Mouse (Mus musculus) large intestine, adult 2 months (tissue): Measurements from ENCODE around the gene Atp6v1e1. TPM values are rescaled to one million over a fixed set of nuclear protein-coding genes. Genes with fewer than 3 reads are reported as not detected.
"Not testable (repeated sequence)": the region's sequence is repeated elsewhere in the genome, so short reads cannot be mapped to it uniquely, and the experiment has no call there.

Experiments used
- DNase-seq: peaks from one replicate; pipeline ENCODE4 v3.0.0-alpha.2; 2012; ENCODE audit warnings: low read depth, low spot score
- WGBS: fragments of 180-500 bp; shearing (Covaris S2); methylation state at CpG from one replicate; pipeline ENCODE4 v1.1.7; 2018; 5-methylcytosine and 5-hydroxymethylcytosine counted together
- polyA plus RNA-seq: library from polyadenylated mRNA; depleted of rRNA; stranded (reverse); fragments of >200 nt; gene quantifications from 2 replicates; pipeline ENCODE4 v1.2.3, GENCODE M21; 2012

The Atp6v1e1 gene
- polyA plus RNA-seq, 1 experiment: 137 TPM

DNA sequence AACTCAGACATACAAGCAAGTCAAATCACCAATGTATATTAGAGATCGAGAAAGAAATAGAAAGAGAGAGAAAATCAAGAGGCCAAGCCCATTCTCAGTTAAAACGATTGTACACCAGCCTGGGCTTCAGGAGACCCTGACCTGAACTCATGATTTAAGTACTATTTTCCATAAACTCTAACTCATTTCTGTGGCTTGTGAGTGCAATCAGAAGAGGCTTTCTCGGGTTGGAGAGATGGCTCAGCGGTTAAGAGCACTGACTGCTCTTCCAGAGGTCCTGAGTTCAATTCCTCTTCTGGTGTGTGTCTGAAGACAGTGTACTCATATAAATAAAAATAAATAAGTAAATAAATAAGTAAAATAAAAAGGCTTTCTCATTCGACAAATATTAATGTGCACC, 878 bp downstream of the Atp6v1e1 start:
- 31% methylated on average over 5 of the region's 5 CpGs for WGBS
- no peak for DNase-seq

DNA sequence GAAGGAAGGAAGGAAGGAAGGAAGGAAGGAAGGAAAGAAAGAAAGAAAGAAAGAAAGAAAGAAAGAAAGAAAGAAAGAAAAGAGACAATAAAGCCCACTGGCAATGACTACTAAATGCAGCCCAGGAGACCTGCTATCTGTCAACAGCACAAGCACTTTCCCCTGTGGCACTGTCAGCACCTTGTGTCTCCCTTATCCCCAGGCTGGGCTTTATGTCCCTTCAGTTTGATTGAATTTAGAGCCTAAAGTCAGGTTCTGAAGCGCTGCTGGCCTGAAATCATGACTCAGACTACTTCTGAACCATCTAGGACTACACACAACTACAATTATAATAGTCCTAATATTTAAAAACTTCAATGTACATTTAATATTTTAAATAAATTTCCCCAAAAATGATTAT, 1.7 kb downstream of the Atp6v1e1 start:
- no peak for DNase-seq
- WGBS: 87% methylated on average over 1 of the region's 1 CpGs

DNA sequence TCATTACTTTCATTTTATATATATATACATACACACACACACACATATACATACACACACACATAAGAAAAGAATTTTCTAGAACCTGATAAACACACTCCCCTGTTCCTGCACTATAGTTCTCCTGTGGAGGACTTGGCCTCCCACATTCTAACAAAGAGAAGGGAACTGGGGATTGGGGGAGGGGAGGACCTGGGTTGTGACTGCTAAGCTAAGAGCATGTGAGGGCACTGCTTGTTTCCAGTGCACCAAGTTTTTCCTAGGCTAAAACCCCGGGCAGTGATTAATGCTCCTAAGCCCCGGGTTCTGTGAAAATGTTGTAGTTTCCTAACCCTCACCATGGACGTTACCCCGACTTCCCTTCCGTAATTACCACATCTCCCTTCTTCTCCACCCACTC, 2.4 kb downstream of the Atp6v1e1 start:
- 79% methylated on average over 5 of the region's 5 CpGs for WGBS
- DNase-seq: no peak

DNA sequence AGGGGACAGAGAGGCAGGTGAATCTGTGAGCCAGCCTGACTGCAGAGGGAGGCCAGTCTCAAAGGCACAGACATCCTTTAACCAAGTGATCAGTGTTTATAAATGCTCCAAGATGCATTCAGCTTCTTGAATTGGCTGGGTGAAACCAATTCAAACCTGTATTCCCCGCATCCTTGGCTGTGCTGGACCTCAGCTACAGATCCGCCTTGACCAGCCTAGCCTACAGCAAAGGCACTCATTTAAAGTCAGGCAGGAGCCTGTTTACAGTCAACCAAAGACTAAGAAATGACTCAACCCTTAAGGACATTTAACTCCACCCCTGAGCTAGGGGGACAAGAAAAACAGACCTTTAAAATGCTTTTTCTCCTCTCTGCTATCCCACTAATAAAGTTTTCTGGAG, 3.3 kb downstream of the Atp6v1e1 start:
- DNase-seq: no peak
- WGBS: 91% methylated on average over 2 of the region's 2 CpGs

DNA sequence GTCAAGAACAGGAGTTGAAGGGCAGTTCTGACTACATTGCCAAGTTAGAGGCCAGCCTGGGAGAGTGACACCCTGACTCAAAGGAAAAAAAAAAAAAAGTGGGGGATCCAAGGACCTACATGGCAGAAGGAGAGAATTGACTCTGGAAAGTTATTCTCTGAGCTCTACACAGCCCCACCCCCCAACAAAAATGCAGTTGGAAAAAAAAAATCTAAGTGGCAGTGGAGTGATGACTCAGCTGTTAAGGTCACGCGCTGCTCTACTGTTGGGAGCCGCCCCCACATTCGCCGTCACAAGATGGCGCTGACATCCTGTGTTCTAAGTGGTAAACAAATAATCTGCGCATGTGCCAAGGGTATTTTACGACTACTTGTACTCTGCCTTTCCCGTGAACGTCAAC, 10.6 kb downstream of the Atp6v1e1 start:
- DNase-seq: not testable (repeated sequence)
- over 99% methylated on average over 10 of the region's 10 CpGs for WGBS

DNA sequence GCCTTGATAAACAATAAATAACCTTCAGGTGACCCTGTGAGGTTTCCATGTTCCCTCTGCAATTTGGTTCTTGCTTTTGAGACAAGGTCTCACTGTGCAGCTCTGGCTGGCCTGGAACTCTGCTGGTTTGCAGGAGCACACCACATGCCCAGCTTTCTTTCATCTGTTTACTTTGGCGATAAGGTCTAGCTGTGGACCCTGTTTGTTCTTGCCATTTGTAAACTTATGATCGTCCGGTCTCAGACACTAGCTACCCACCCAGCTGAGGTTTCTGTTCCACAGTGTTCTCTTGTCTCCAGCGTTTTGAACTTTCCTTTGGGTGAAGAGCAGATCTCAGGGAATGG, 14.9 kb downstream of the Atp6v1e1 start:
- DNase-seq: no peak
- WGBS: 72% methylated on average over 4 of the region's 4 CpGs

DNA sequence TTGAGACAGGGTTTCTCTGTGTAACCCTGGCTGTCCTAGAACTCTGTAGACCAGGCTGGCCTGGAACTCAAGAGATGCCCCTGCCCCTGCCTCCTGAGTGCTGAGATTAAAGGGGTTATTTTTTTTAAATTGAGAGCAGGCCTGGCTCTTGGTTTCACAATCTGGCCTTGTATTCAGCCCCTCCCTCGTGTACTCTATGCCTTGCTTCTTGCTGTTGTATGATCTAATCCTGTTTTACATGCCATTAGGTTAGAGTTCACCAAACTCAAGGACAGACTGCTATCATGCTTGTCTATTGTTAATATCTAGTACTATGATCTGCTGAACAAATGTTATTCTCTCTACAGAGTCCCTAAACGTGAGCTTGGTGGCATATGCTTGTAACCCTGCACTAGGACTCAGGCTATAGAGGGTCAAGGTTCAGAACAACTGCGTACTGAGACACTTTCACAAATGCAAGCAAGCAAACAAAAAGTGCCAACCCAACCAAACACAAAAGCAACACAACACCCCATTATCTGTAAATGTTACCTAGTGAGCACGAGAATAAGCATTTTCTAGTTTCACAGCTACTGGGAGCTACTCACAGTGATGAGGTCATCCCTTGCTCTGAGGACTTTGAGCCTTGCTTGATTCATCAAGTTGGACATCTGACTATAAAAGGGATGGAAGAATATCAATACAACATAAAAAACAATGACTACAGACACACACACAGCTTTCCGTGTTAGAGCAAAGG, 15.4 kb downstream of the Atp6v1e1 start:
- DNase-seq: peak; percentile 28
- WGBS: 55% methylated on average over 5 of the region's 5 CpGs

DNA sequence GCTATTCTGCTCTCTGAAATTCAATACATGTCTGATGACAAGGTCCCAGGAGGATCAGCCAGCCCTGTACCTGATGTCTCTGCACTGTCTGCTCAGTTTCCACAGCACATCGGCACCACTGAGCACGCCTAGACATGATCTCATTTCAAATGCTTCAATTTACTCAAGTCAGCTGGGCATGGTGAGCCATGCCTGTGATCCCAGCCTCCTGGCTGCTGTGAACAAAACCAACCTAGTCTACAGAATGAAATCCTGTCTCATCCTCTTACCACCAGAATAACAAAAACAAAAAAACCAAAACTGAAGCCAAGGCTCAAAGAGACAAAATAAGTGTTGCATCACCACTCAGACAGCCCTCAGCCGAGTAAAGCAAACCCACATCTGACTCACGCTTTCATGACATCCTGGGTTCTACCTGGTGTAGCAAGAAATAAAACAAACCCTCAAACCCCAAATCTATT, 23.0 kb downstream of the Atp6v1e1 start:
- 85% methylated on average over 4 of the region's 4 CpGs for WGBS
- no peak for DNase-seq

DNA sequence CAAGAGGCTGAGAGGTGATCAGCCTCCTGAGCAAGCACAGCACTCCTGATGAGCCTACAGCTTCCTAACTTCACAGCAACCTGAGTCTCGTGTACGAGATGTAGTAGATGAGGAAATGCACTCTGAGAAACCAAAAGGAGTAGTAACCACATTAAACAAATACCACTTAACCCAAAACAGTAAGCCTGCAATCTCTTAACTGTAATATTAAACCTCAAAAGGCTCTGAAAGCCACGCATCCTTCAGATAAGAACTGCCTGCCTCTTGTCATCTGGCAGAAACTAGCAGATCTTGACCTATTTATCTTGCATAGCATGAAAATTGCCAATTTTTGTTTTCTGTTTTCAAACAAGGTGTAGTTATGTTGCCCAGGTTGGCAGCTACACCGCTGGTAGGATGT, 23.7 kb downstream of the Atp6v1e1 start:
- 84% methylated on average over 4 of the region's 4 CpGs for WGBS
- DNase-seq: no peak

DNA sequence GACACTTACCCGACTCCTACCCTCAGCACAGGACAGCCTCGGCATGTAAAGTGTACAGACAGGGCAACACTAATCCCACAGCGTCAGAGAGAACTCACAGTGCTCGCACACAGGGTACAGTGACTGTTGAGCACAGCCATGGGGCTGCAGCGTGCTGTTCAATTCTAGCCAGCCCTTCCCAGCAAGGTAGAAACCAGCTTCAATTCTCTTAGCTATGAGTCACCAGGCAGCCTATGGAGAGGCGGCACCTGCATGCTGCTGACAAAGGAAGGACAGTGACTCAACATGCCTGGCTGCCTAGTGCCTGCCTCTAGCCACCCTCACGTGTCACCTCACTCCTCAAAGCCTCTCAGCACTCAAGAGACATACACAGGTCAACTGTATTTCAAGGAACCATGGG, 24.6 kb downstream of the Atp6v1e1 start:
- DNase-seq: no peak
- 86% methylated on average over 7 of the region's 7 CpGs for WGBS

DNA sequence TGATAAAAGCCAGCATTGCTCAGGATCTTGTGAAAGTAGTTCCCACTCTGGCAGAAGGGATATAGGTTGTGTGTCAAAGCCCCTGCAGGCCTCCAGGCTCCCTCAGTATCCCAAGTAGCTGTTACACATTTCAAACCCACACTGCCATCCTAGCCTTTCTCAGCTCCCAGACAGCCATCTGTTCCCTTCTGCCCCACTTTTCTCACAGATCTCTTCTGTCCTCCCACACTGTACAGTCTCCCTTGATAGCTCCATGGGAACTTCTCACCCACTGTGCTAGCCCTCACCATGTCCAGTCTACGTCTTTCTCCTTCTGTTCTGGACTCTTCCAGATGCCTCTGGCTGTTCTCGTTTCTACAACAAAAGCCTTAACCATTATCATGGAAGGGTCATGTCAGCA, 26.5 kb downstream of the Atp6v1e1 start:
- 96% methylated on average over 2 of the region's 2 CpGs for WGBS
- DNase-seq: no peak

DNA sequence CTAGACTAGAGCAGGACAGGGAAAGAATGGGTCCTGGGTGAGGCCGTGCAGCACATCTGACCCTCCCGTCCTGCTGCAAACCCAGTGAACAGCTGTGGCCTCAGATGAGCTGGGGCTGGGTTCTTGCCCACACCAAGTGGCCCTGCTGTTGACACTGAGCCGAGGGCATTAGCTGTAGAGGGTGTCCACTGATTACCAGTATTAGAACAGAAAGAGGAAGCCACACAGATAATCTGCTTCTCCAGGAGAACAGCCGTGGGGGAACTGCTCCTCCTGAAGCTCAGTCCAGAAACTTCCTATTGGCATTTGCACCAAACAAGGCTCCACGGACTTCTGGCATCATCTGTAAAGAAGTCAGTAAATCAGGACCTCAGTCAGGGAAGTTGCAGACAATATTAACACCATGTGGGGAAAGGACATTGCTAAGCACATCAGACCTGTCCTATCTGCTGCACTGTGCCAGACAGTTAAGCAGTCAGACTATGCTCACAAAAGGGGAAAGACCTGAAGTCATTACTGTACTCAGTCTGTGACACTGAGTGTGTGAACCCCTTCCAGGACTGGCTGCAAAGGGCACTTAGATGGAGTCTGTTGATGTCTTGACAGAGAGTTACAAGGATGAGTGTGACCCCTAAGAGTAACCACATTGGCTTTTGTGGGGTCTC, 27.0 kb downstream of the Atp6v1e1 start:
- no peak for DNase-seq
- 76% methylated on average over 5 of the region's 5 CpGs for WGBS

DNA sequence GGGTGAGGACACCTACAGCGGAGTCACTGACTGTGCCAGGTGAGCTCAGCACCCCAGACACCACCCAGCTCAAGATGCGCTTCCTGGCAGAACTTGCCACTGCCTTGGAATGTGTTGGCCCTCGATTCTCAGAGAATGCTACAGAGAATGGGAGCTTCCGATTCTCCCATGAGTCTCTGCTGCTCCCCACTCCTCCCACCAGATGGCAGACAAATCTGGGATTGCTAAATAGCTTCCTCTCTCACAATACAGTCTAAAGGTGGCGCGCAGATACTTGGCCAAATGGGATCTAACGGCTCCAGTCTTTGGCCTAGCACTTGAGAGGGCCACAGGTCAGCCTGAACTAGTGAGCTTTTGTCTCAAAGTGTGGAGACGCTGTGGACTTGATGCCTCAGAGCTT, 29.6 kb downstream of the Atp6v1e1 start:
- WGBS: 83% methylated on average over 8 of the region's 8 CpGs
- DNase-seq: no peak

DNA sequence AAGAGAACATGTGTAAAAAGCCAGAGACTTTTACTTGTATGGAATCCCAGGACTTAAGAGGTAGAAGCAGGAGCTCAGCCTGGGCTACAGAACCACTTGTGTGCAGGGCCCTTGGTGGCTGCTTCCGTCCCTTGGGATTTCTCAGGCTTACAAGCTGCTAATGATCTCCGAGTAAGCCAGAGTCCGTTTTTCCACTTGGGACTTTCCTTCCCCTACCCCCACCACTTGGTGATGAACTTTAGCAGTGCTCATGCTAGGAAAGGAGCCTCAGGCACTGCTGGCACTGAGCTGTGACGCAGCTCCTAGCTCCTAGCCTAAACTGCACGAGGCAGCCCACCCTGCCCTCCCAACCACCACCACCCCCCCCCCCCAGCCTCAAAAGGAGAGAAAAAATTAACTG, 31.9 kb downstream of the Atp6v1e1 start:
- WGBS: 68% methylated on average over 5 of the region's 5 CpGs
- DNase-seq: no peak

DNA sequence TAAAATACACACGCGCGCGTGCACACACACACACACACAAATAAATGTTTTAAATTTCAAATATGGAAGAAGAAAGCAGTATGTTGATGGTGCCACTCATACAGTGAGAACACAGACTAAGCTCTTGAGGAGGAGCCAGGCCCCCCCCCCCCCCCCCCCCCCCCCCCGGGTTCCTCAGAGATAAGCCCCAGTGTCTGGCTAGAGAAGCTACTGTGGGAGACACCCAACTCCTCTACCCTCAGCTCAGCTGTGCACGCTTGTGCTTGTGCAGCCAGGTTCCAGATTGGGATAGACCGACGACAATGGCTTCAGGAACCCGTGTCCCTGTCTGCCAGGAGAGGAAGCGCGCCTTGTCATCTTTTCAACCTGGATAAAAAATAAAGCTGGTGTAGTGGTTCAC, 32.4 kb downstream of the Atp6v1e1 start:
- DNase-seq: no peak
- 86% methylated on average over 11 of the region's 11 CpGs for WGBS

DNA sequence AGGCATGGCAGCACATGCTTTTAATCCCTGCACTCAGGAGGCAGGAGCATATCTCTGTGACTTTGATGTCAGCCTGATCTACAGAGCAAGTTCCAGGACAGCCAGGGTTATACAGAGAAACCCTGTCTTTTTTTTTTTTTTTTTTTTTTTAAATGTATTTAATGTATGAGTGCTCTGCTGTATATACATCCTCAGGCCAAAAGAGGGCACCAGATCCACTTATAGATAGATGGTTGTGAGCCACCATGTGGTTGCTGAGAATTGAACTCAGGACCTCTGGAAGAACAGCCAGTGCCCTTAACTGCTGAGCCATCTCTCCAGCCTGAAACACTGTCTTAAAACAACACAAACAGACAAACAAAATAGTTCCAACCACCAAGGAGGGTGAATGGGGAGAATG, 33.7 kb downstream of the Atp6v1e1 start:
- no peak for DNase-seq

DNA sequence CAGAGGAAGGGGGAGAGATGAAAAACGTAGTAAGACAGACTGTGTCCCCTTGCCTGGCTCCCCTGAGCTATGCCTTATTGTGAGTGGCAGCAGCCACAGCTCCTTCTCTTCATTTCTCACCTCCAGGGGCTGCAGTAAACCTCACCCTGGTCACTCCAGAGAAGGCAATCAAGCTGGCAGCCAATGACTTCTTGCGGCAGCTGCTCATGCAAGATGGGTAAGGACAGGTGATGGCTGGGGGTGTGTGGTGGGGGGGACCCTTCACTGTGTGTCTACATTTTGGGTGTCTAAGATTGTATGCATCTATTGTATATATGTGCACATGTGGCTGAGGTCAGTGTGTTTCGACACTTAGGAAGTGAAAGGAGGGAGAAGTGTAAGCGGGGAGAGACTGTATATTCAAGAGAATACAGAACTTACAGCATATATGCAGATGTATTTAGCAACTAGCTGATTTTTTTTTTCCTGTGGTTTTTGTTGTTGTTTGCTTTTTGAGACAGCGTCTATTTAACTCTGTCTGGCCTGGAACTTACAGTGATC, 34.5 kb downstream of the Atp6v1e1 start:
- WGBS: 68% methylated on average over 5 of the region's 5 CpGs
- DNase-seq: no peak

DNA sequence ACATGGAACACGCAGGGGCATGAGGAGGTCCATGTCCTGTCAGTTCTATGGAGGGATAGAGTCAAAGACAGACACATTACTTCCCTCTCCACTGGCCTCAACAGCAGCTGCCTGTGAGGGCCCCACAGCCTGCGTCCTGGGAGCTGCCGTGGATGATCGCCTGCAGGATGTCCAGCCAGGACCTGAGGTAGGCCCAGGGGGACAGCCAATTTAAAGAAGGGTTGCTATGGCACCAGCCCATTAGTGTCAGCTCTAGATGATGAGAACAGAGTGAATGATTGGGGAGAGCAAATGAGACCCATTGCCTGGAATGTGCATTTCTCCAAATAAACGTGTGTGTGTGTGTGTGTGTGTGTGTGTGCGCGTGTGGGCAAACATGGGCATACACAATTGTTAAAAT, 38.2 kb downstream of the Atp6v1e1 start:
- DNase-seq: no peak
- 77% methylated on average over 7 of the region's 7 CpGs for WGBS

DNA sequence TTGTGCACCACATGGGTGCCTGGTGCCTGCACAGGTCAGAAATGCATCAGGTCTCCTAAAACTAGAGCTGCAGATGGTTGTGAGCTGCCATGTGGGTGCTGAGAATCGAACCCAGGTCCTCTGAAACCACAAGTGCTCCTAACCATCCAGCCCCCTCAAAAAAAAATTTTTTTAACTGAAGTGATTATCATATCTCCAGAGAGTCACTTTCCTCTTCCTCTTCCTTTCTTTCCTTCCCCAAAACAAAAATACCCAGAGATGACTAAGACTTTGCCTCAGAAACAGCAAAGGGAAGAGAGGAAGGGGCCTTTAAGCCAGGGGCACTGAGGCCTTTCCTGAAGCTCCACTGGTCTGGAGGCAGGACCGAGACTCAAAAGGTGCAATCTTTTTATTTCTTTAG, 39.6 kb downstream of the Atp6v1e1 start:
- 81% methylated on average over 2 of the region's 2 CpGs for WGBS
- no peak for DNase-seq

DNA sequence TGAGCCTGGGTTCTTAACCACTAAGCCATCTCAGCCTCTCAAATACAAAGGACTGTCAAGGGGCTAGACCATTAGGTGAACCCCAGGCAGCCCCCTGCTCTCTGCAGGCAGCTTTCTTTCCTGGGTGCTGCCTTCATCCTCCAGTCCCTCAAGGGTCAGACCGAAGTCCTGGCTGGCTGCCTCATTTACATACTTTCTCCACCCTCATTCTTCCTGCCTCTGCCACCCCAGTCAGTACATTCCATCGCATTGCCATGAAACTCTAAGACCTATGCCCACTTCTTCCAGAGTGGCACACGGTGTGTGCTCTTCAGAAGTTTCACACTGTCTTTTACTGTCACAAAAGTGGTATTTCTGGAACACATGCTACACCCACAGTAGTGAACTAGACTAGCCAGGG, 44.4 kb downstream of the Atp6v1e1 start:
- WGBS: 46% methylated on average over 3 of the region's 3 CpGs
- DNase-seq: no peak

DNA sequence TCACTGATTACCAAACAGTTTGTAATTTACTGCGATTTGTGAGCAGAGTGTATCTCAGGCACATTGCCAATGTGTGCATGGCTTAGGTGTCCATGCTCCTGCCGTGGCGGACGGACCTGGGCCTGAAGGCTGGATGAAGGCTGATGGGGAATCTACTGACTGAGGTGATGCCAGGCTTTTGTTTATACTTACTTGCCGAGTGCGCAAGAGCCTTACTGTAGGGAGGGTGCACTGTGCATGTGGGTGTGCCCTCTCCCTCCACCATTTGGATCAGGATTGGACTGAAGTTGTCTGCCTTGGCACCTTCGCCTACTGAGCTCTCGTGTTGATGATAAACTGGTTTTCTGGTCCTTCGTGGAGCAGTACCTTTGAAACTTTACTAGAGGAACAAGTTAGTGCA, 45.1 kb downstream of the Atp6v1e1 start:
- no peak for DNase-seq
- 69% methylated on average over 9 of the region's 9 CpGs for WGBS
